Mouse (Mus musculus): Measurements from ENCODE around the gene Rps19bp1.

The Rps19bp1 gene

DNA sequence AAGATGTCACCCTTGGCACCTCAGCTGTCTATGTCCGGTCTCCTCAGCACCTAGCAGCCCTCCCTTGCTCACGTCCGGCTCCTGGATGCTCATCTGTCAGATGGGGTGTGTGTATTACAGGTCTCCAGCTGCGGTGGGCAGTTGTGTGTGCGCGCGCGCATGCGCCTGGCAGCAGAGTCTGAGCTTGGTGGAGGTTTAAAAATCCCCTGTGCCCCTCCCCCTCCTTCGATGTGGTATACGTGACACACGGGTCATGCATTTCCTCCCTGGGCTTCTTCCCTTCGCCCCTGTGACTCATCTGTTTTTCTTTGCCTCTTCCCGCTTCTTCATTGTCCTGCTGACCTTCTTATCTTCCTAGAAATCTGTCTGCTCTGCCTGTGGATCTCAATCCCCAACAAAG is 44.9 kb downstream of the Rps19bp1 start:
- DNase-seq, result peak; percentile 61

DNA sequence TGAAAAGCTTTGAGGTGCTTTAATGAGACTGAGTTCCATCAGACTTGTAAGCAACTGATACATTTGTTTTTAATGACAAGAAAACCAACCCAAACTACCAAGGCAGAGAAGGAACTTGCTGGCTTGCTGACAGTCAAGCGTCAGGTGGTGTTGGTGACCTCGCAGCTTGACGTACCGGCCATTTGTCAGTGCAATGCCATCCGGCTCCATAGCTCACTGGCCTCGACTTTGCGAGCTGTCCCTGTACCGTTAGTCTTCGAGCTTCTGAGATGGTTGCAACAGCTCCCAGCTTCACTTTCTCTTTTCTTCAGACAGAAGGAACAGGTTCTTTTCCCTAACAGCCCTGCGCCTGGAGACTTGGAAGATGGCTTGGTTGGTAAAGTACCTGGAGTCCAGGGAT is 46.6 kb downstream of the Rps19bp1 start:
- DNase-seq, result no peak

DNA sequence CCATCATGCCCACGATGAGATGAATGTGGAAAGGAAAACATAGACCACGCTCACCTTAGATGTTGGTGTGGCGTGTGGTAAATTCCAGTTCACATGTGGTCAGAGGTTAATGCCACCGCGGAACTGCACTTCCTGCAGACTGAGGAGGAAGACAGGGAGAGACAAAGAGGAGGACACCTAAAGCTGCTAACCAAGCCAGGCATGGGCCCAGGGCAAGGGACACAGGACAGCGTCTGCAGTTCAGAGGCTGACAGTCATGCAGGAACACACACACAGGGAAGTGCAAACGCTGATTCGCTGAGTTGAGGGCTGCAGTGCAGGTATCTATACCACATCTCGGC is 47.7 kb downstream of the Rps19bp1 start:
- DNase-seq, result no peak

DNA sequence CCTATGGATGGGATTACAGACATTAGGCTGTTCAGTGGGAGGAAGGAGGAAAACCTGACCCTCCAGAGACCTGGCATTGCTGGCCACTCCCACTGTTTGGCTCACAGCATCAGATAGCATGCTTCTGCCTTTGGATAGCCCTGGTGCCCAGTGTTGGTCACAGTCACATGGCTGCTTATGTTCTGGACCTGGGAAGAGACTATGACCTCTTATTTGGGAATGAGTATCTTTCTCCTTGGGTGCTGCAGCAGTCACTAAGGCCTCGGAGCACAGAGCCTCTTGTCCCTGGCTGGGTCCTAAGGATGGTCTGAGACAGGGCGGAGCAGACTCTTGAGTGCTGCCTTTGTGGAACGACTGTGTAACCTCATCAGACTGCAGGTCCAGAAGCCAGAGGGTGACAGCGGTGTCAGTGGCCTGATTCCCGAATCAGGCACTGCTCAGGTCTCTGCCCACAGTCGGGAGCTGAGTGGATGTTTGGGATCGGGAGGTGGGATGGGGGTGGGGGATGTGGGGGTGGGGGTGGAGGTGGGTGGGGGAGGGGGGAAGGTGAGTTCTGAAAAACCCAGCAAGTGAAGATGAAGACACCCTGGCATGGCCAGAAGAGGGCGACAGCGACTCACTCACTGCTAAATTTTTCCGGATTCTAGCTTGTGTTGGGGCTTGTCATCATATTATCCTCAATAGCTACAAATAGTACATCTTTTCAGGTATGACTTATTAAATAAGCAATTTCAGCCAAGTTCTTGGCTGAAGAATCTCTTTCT is 48.2 kb downstream of the Rps19bp1 start:
- peak; percentile 66 for DNase-seq

DNA sequence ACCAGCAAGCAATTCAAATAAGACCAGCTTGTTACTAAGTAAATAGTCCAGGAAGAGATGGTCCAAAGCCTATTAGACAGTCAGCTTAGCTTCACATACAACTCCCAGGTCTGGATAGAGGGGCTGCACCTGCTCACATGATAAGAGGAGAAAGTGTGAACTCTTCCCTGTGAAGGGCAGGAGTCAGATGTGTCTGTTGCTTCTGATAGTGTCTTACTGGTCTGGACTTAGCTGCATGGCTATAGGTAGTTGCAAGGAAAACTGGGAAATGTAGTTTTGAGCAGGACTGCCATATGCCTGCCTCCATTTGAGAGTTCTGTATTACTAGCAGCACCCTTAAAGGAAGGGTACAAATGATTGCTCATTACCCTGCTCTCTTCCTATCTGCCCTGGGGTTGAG is 50.4 kb downstream of the Rps19bp1 start:
- DNase-seq, result no peak

Data from thymus, postnatal 25 days (tissue).